Mouse (Mus musculus) yolk sac, embryonic 10.5 days (tissue): Measurements from ENCODE around the gene Hrc.
"Not testable (repeated sequence)": the region's sequence is repeated elsewhere in the genome, so short reads cannot be mapped to it uniquely, and the experiment has no call there.

Experiments used
- DNase-seq: peaks from one replicate; pipeline ENCODE4 v3.0.0-alpha.2; 2017; ENCODE audit warnings: low spot score

Hrc gene

DNA sequence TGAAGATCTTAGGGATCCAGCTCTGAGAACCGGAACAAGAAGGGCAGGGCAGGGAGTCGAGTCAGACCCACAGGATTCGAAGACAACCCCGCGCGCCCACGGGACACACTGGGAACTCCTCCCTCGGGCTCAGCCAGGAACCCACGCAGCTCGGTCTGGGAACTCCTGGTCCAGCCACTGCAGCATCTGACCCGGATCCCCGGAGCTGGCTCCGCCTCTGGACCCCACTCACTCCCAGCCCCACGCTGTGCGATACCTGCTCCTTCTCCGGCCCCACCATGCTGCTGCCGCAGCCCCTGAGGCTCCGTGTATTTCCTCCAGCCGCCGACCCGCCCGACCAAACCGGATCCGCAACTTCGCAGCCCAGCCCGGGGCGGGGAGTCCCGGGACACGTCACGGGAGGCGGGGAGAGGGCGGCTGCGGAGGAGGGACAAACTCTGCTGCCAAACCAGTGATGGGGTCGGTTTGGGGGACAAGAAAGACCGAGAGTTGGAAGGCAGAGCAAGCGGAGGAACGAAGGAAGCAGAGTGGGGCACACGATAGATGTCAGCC is 1.6 kb upstream of the Hrc start, which contains the start of gene Trpm4:
TSS of gene Trpm4 (minus strand) at position 350 of the 552 bp plus-strand sequence.
- DNase-seq = peak; percentile 74

DNA sequence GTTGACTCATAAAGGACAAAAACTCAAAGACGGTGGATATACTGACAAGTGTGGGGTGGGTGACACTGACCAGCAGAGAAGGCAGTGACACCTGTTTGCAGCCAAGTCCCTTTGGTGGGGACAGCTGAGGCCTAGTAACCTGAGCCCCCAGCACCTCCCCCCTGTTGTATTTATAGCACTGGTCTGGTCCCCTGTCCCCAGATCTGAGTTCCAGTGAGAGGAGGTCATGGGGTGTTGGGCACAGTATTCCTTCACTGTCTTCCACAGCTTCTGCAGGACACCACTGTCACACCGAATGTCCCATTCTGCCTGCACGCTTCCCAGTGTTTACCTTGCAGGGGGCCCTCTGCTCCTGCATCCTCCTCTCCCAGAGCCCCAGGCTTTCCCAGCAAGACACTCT is 485 bp upstream of the Hrc start:
- DNase-seq = no peak

DNA sequence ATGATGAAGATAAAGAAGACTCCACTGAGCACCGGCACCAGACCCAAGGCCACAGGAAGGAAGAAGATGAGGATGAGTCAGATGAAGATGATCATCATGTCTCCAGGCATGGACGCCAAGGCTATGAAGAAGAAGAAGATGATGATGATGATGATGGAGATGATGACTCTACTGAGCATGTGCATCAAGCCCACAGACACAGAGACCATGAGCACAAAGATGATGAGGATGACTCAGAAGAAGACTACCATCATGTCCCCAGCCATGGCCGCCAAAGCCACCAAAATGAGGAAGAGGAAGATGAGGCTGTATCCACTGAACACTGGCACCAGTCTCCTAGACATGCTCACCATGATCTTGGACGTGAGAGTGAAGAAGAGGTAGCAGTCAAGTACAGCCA is 1.2 kb downstream of the Hrc start:
- DNase-seq = no peak

DNA sequence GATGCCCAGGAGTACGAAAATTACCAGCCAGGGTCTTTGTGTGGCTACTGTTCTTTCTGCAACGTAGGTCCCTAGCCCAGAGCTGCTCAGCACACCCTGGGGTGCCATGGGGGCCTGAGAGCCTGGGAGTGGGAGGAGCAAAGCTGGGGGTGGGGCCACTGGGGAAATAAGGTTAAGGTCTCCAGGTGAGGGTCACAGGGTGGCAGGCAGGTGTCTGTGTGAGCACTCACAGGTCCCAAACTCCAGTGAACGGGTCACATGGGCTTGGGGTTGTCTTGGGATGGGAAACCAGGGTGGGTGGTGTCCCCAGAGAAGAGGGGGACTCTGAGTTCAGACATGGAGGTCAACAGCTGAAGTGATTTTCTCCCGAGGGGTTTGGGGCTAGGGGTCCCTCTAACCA is 2.4 kb downstream of the Hrc start:
- no peak for DNase-seq

DNA sequence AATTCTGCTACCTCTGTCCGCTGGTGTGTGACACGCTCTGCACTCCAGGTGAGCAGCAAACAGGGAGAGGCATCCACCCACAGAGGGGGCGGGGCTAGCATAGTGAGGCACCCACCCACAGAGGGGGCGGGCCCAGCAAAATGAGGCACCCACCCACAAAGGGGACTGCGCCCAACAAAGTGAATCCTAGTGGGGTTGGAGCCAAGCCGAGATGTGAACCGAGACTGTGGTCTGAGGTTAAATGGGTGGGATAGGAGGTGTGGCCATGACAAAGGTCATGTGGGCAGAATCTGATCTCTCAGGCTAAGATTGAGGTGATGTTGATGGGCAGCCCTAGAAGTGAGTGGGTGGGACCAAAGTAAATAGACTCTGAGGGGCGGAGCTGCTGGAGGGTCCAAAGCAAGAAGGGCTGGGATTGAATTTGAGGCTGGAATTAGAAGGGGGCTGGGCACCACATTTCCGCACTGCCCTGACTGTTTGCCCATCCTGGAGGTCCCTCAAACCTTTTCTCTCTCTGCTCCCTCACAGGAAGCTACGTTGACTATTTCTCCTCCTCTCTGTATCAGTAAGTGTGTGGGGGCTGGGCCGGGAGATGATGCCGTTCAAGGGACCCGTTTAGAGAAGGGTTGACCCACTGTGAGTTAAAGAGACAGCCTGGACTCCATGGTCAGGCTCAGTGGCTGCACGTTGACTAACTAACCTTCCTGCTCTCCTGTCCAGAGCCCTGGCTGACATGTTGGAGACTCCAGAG is 3.2 kb downstream of the Hrc start:
- DNase-seq = peak; percentile 29

DNA sequence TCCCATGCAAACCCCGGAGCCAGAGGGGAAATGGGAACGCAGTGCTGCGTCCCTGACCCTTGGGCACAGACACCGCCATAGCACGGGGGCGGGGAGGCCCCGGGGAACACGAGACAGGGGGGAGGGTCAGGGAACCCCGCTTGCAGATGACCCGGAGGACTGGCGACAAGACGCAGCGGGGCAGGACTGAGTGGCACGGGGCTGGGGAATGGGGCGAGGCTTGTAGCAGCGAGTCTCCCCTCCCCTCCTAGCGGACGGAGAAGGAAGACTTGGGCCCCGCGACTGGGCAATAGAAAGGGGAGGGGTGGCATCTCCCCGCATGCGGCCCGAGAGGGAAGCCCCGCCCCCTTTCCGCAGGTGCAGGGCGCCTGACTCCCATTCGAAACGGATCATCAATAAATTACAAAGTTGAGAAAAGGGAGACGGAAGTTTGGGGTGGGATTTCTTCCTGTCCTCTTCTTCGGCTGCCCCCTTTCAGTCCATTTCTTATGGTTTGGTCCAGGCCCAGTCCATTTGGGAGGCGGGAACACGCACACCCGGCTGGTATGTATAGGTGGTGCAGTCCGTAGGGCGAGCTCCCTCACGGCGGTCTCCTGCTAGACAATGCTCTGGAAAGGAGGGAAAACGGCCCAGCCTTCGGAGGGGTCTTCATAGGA is 4.4 kb downstream of the Hrc start:
- DNase-seq = peak; percentile 86

DNA sequence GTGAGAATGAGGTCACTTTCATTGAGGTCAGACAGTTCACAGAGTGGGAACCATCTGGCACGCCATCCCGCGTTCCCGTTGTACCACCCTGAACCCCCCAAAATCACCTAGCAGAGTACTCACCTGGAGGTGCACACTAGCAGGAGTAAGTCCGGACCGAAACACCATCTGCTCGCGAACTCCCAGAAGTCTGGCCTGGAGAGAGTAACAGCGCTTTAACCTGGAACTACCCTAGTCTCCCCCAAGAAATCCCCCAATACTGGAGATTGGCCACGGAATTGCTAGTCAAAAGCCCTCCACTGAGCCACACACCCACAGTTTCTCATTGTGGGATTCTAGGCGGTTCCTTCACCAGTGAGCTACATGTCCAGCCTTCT is 5.0 kb downstream of the Hrc start:
- no peak for DNase-seq

DNA sequence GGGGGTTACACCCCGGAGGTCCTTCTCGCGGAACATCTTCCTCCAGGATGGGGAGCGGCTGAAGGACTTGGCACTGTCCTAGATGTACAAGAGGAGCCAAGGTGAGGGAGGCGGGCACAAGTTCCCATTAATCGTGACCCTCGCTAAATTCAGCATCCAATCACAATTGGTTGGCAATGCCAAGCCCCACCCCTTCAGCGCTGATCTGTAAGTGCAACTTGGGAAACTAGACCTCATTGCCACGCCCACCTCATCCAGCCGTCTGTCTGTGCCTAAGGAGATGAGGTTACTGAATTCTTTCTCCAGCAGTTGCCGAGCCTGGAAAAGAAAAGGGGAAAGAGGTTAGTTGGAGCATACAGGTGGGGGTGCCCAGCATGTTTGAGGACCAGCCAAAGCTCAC is 5.6 kb downstream of the Hrc start:
- DNase-seq = peak; percentile 58

DNA sequence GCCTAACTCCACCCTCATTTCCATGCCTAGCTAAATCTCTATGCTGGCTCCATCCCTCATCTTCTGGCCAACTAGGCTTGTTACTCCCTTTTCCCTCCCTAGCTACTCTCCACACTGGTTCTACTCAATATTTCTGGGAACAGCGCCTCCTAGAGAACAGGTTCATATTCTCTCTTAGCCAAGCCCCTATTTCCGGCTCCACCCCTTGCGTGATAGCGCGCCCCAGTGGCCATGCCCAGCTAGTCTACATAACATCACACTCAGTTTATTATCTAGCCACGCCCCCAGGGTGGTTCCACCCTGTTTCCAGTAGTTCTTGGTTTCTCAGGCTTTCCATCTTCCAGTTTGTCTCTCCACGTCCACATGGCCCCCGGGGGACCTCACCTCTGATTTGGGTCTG is 6.2 kb downstream of the Hrc start:
- DNase-seq = peak; percentile 51

DNA sequence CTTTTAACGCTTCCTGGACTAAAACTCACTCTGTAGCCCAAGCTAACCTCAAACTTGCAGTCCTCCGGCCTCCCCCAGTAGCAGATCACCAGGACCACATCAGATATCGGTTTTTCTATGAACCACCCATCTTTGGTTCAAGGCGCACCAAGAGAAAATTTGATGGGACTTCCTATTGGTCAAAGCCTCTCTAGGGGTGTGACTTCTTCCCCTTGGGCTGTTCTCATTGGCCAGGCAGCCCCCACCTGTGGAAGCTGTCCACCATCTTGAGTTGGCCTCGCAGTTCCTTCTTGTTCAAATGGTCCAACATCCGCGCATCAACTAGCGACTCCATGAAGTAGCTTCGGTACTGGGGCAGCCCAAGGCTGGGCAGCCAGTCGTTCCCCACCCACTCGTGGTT is 7.0 kb downstream of the Hrc start:
- no peak for DNase-seq

DNA sequence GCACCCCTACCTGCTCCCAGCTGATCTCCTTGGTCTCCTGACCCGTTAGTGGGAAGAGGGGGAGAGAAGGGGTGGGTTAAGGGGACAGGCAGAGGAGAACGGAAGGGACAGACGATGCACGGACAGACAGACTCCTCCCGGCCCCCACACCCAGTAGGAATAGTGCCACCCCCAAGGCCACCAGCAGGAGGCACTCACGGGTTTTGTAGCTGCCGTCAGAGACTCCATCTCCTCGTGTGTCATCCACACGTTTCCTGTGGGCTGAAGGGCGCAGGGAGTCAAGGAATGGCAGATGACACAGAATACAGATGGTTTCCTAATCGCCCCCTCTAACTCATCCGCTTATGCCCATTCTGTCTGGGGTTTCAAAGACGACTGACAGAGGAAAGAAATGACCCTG is 8.5 kb downstream of the Hrc start:
- DNase-seq = no peak

DNA sequence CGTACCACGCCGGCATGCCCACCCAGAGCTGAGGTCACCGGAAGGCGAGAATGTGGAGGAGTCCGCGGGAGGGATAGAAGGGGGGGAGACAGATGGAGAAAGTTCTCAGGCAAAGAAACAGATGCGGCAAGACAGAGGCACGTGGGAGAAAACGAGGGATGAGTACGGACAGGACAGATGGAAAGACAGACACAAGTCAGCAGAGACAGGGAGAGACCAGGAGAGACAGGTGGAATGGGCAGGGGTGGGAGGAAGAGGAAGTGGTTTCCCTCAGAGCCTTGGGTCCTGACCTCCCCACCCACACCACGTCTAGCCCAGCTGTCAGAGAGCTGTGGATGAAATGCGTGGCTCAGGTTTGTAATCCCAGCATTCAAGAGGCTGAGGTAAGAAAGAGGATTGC is 11.8 kb downstream of the Hrc start:
- no peak for DNase-seq

DNA sequence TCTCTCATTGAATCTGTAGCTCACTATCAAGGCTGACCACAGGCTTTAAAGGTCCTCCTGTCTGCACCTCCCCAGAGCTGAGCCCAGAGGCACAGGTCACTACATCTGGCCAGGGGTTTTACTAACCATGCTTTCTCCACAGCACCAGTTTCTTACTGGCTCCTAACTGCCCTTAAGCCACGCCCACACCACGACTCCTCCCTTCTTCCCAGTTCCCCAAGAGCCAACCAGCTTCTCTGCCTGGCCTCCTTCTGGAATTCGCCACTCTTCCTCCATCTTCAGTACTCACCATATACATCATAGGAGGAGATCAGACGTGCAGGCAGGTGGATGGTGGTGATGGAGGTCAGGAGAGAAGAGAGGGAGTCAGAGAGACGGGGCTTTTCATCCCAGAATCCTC is 18.0 kb downstream of the Hrc start:
- DNase-seq = no peak

DNA sequence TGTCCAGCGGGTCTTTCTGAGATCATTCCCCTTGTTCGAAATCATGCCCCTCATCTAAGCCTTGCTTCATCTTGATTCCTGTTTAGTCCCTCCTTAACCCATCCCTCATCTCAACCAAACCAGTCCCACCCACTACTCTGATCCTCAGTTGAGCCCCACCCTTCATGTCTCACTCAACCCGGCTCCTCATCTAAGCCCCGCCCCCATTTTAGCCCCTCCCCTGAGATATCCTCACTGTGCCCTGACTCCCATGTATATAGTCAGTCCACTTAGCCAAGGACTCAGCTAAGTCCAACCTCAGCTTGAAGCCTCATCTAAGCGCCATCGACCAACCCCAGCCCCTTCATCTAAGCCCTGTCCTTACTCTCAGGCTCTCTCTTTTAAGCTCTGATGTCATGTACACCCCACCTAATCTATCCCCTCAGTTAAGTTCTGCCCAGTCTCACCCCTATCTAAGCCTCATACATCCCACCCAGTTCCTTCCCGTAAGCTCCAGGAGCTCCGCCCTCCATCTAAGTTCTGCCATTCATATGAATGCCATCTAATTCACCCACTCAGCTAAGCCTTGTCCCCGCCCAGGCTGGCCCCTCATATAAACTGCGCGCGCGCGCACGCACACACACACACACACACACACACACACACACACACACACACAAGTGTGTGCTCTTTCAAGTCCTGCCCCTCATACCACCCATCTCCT is 20.4 kb downstream of the Hrc start:
- no peak for DNase-seq

DNA sequence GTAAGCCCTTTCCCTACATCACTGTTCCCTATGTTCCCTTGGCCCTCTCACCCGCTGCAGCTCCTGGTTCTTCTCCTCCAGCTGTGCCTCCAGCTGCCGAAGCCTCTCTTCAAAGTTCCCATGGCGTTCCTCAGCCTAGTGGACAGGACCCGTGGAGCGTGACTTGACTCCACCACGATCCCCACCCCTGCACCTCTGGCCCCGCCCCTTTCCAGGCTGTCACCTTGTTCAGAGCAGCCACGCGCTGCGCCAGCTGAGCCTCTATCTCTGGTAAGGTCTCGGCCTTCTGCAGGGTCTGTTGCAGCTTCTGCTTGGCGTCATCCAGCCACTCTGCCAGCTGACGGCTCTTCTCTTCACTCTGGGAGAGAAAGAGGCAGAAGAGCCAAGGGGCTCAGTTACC is 21.0 kb downstream of the Hrc start:
- DNase-seq = no peak

DNA sequence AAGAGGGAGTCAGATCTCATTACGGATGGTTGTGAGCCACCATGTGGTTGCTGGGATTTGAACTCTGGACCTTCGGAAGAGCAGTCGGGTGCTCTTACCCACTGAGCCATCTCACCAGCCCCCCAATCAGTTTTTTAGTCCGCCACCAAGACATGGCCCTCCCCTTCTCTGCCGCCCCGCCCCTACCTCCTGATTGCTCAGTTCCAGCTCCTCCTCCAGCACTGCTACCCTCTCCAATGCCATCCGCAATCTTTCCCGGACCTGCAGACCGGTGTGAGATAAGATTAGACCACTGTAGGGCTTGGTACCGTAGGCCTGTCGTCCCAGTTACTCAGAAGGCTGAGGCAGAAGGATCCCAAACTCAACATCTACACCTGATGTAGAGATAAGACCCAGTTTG is 24.0 kb downstream of the Hrc start:
- DNase-seq = not testable (repeated sequence)

DNA sequence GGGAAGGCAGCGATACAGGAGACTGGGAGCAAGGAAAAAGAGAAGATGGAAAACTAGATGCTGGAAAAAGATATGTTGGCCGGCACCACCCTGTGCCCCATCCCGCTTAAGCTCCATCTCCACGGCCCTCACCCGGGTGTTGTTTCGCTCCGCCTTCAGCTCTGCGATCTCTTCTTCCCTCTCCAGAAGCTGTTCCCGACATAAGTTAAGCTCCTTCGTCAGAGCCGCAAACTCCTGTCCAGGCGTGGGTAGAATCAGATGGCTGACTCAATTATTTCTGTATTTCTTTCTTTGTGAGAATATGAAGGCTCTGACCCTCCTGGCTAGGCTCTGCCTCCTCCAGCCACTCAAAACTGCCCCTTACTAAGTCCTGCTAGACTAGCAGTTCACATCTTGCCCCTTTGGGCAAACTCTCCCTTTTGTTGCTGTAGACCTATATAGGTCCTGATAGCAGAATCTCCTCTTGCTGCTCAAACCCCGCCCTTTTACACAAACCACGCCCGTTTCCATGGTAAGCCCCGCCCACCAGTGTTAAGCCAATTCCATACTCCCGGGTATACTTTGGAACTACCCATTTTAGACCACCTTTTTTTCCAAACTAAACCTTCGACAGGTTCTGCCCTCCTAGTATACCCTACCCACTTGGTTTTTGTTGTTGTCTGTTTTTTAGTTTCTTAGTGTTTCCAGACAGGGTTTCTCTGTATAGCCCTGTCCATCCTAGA is 25.5 kb downstream of the Hrc start:
- DNase-seq = no peak

DNA sequence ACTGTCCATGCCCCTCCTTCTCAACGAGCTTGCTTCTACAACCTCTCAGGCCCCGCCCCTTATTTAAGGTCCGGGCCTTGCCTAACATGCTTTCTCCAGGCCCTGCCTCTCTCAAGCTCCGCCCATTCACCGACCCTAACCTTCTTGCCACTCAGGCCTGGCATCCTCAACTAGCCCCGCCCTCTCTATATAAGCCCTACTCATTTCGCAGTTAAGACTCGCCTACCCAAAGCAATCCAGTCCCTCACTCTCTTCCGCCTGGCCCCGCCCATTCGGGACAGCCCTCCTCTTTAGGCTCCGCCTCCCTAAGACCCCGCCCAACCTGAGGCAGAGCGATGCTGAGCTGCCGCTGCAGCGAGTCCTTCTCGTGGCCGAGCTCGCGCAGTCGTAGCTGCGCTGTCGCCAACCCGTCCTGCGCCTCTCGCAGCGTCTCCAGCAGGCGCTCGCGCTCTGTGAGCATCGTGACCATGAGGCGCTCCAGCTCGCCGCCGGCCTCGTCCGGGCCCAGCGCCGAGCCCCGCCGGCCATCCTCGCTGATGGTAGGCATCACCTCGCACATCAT is 26.2 kb downstream of the Hrc start:
- DNase-seq = peak; percentile 79

DNA sequence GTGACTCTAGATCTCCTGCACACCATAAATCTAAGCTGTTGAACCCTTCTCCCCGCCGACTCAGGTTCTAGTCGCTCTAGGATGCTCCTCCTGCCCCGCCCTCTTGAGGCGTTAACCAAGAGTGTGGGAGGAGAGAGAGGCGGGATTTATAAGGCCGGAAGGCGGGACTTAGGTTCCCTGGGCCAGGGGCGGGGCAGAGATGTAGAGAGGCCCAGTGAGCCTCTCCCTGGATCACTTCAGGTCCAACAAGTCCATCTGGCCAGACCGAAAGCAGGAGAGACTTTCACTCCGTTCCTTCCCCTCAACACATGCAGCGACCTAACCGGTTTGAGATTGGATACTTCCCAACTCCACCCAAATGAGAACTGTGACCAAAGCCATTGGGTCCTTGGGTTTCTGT is 27.7 kb downstream of the Hrc start:
- no peak for DNase-seq

DNA sequence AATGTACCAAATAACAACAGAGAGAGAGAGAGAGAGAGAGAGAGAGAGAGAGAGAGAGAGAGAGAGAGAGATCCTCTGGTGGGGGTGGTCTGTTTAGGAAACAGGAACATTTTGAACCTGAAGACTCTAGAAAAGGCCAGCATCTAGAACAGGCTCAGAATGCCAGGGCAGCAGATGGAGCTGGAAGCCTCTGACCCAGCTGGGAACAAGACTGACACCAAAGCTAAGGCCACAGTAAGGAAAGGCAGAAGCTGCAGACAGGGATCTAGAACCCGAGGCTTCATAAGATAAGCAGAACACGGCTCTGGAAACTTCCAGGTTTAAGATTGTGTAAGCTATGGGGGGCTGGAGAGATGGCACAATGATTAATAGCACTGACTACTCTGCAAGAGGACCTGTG is 28.9 kb downstream of the Hrc start:
- no peak for DNase-seq

DNA sequence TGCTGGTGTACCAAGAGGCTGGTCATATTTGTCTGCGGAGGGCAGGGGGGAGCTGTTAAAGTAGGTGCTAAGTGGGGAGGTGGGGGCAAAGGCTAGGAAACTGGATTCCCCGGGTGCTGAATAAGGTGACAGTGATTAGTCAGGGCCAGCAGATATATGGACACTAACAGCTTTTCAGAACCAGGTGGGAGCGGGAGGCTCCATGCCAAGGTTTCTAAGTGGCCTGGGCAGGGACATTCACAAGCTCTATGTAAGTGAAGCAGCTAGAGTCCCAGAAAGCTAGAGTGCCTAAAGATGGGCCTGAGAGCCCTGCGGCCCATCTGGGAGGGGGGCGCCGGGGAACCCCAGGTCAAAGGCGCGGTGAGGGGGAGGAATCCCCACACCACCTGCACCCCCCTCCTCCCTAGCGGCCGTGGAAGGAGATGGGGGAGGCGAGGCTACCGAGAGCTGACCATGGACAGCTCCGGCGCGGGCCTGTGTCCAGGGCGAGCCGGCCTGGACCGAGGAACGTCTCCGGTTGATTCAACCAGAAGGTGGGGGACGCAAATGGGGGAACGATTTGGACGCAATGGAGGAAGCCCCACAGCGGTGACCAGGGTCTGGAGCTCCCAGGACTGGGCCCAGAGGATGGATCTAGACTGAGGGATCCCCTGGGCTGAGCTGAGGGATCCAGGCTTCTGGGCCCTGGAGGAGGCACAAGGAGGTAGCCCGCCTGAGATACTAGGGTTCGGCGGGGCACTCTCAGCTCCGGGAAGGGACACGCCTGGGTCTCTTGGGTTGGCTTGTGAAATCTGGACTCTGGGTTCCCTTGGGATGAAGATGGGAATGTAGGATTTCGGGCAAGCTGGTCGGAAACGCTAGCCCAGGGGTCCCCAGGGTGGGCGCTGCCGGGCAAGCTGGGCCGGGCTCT is 30.9 kb downstream of the Hrc start:
- peak; percentile 51 for DNase-seq
